Mouse (Mus musculus) c-Kit-positive CD71-positive TER-119-negative erythroid progenitor cells, embryonic 14.5 days (primary cell): ENCODE measurements around the gene Dpf2.
"Not testable (repeated sequence)": the region's sequence is repeated elsewhere in the genome, so short reads cannot be mapped to it uniquely, and the experiment has no call there.

ENCODE experiments used
- DNase-seq: peaks from one replicate; pipeline ENCODE4 v3.0.0-alpha.2; 2013; ENCODE audit warnings: low read depth

The Dpf2 gene

GRCm38 (mm10) chr19:5892735-5893134 lies 20.1 kb downstream of the Dpf2 start:
- DNase-seq: no peak

GRCm38 (mm10) chr19:5892262-5892661 lies 20.5 kb downstream of the Dpf2 start:
- DNase-seq: no peak

DNA sequence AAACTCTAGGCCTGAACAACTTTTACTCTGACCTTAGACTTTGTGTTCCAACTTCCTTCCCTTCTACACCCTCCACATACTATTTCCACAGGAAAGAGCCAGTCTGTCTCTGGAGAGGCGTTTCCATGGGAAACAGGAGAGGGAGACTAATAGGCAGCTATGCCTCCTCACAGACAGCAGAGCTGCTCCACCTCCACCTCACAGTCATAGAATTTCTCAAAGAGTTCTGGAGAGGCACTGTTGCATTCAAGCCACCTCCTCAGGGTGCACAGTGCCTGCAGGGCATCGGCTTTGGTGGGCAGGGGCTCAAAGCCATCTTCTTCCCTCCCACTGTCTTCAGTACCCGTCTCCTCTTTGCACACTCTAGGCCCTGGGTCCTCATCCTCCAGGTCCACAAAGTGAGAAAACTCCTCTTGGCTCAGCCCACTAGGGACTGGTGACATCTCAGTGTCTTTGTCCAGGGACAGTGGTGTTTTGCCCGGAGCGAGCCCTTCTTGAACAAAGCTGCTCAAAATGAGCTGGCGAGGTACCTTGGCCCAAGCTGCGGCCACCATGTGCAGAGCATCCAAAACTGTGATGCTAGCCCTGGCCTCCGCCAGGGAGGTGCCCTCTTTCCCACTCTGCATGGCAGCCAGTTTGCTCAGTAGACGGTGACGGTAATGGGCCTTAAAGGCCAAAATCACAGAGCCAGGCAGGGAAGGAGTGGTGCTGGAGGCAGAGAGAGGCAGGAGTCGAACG lies 21.1 kb downstream of the Dpf2 start:
- no peak for DNase-seq

GRCm38 (mm10) chr19:5889211-5889610 lies 23.6 kb downstream of the Dpf2 start:
- DNase-seq: no peak

DNA sequence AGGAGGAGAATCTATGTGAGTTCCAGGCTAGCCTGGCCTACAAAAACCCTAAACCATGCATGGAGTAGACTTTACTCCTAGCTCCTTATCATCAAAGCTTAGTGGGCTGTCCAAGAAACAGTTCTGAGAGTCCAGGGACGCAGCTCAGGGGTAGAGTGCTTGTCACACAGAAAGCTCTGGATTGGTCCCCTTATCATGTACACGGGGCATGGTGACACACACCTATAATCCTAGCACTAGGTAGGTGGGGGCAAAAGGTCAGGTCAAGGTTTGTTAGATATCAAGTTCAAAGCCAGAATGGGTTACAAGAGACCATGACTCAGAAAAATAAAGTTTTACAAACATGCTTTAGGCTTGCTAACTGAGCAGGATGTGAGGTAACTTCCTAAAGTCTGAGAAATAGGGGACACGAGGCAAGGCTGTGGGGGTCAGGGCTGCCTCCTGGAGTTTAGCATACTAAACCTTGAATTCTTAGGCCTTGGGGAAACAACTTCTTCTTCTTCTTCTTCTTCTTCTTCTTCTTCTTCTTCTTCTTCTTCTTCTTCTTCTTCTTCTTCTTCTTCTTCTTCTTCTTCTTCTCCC lies 25.5 kb downstream of the Dpf2 start:
- no peak for DNase-seq

DNA sequence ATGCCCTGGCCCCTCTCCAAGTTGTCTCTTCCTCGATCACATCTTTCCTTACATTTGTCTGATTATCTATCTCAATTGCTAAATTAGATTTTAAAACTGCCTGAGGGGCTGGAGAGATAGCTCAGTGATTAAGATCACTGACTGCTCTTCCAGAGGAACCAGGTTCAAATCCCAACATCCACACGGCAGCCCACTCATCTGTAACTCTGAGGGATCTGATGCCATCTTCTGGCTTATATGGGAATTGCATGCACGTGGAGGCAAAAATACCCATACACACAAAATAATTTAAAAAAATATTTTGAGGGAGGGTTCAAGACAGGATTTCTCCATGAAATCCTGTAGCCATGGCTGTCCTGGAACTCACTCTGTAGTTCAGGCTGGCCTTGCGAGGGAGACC lies 27.0 kb downstream of the Dpf2 start:
- no peak for DNase-seq

- DNase-seq: peak; percentile 48
Measured at GRCm38 (mm10) chr19:5883935-5884334, 28.9 kb downstream of the Dpf2 start.

- not testable (repeated sequence) for DNase-seq
Measured at GRCm38 (mm10) chr19:5882079-5882478, 30.7 kb downstream of the Dpf2 start.

DNA sequence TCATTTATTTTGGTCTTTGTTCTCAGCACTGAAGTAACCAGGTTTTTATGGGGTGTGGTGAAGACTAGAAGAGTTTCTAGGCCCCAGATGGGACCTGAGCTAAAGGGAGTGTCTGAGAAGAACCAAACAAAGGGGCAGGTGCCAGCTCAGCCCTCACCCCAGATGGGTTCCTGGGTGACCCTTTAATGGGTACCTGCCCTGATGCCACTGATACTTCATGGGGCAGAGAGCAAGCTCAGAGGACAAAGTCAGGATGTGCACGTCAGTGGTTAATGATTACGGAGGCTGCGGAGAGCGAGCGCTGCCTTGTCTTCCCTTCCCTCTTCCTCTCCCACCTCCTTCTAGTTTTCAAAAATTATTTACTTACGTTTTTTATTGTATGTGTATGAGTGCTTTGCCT lies 31.7 kb downstream of the Dpf2 start:
- DNase-seq: no peak

- no peak for DNase-seq
Measured at GRCm38 (mm10) chr19:5879735-5880134, 33.1 kb downstream of the Dpf2 start.

- DNase-seq: no peak
Measured at GRCm38 (mm10) chr19:5878916-5879315, 33.9 kb downstream of the Dpf2 start.

DNA sequence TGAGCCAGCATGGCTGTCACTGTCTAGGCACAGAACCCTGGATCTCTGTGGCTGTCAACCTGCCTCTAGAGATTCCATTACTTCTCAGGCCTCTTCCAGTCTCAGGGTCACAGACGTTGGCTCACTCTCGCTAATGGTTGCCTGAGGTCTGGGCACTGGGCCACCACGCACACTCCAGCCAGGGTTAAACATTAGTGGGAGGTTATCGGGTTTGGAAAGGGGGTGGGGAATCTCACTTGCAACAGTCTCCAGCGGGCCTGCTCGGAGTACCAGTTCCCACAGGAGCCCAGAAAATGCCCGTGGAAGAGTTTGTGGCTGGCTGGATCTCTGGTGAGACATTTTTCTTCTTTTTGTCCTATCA lies 34.5 kb downstream of the Dpf2 start:
- no peak for DNase-seq

DNA sequence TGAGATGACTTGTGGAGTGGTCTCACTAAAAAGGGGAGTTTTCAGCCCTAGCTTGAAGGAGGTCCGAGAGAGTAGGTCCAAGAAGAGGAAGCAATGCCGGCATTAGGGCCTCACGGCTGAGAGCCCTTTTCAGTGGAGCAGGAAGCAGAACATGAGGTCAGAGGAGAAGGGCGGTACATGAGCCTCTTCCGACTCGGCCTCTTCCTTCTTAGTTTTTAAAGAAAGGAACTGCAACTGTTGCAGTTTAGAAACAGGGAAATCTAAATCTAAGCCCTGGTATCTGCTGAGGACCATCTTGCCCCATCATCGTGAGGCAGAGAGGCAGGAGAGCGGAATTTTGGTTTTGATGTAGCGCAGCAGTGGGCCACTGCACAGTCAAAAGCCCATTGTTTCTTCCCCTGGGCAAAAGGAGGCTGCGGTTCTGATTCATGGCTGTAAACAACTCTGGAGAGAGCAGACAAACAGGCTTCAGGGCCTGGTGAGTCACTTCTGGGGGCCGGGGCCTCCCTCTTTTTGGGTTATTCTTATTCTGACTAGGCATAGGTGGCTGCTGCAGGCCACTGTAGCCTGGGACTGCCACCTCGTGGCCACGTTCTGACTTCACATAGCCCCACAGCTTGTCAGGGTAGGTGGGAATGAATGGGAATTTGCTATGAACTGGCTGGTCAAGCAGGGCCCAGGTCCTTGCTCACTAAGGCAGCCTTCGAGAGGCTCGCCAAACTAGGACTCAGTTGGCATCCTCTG lies 35.0 kb downstream of the Dpf2 start, which contains the start of gene Slc25a45:
TSS of gene Slc25a45 (plus strand) at position 191 of the 744 bp plus-strand sequence.
- DNase-seq: peak; percentile 42

DNA sequence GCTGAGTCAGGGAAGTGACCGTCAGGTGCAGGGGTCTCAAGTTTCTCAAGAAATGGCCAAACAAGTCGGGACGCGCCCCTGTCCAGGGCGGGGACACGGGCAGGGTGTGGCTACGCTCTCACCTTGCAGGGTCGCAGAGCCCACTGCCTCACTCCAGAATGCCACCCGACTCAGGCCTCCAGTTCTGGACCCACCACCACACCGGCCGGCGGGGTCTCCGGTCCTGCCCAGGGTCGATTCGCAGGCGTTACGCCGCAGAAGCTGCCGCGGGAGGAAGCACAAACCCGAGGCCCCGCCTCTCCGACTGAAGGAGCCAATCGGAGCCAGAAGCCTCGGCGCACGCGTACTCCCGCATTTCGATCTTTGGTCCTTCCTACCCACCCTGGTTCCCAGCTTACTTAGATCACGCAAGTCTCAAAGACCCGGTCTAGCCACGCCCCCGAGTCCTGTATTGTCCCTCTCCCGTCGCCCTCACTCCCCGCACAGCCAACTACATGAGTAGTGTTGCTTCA lies 37.8 kb downstream of the Dpf2 start, which contains the start of gene Frmd8:
TSS of gene Frmd8 (minus strand) at position 306 of the 512 bp plus-strand sequence.
- DNase-seq: peak; percentile 90

GRCm38 (mm10) chr19:5874391-5874968 lies 38.3 kb downstream of the Dpf2 start:
- no peak for DNase-seq

GRCm38 (mm10) chr19:5872931-5873556 lies 39.8 kb downstream of the Dpf2 start:
- DNase-seq: no peak

GRCm38 (mm10) chr19:5872528-5872927 lies 40.3 kb downstream of the Dpf2 start:
- no peak for DNase-seq

- no peak for DNase-seq
Measured at GRCm38 (mm10) chr19:5871683-5872082, 41.1 kb downstream of the Dpf2 start.

DNA sequence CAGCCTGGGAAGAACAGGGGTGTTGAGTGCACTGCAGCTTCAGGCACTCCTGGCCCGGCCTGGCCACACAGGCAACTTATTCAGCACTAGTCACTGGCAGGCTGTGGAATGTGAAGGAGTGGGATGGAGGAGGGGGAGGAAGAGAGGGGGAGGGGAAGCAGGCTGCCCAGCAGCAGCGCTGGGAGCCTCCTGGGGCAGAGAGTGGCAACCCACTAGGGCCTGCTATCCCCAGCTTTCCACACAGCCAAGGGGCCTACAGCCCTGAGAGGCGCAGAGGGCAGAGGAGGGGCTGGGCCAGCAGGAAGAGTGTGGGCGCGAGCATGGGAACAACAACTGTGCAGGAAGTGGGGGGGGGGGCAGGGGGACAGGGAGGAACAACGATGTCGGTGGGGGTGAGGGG lies 41.5 kb downstream of the Dpf2 start:
- no peak for DNase-seq

GRCm38 (mm10) chr19:5868096-5868495 lies 44.7 kb downstream of the Dpf2 start:
- DNase-seq: no peak

DNA sequence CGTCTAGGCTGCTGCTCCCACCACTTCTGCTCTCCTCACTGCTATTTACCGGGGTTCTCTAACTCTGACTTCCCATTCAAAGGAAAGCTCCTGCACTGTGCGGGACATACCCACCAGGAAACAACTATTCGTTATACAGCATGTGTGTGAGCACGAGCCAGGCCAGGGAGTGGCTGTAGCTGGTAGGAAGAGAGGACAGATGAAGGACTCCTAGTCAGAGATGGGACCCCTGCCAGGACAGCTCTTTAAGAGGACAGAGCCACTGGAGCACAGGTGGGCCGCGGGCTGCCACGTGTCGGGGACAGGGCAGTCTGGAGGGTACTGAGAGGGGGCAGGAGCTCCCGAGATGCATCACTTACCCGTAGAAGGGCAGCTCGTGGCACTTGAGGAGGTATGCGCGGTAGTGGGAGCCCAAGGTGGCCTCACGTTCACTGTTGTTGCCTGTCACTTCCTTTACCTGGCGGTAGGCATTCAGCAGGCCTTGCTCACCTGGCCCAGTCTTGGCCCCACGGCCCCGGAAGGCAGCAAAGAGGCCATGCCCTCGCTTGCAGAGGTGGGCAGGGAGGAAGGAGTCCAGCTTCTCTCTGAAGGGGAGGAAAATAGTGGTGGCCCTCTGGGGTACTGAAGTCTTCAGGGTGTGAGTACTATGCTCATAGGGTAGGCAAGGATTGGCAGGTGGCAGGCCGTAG lies 48.0 kb downstream of the Dpf2 start:
- no peak for DNase-seq
